Mouse (Mus musculus) adipocyte (in vitro differentiated cells): ENCODE data around the gene Adam19.
"Not testable (repeated sequence)": the region's sequence is repeated elsewhere in the genome, so short reads cannot be mapped to it uniquely, and the experiment has no call there.

Experiments used
- DNase-seq: peaks from one replicate; pipeline ENCODE4 v3.0.0-alpha.2; 2016; ENCODE audit warnings: low spot score

Gene Adam19

GRCm38 (mm10) chr11:46055896-46056769 is at the start of gene Adam19:
Gene Adam19 (plus strand): TSS chr11:46055992.
- DNase-seq = peak; percentile 20

- peak; percentile 86 for DNase-seq
These were observed 39.7 kb upstream of the Adam19 start for GRCm38 (mm10) chr11:46016061-46016460.

DNA sequence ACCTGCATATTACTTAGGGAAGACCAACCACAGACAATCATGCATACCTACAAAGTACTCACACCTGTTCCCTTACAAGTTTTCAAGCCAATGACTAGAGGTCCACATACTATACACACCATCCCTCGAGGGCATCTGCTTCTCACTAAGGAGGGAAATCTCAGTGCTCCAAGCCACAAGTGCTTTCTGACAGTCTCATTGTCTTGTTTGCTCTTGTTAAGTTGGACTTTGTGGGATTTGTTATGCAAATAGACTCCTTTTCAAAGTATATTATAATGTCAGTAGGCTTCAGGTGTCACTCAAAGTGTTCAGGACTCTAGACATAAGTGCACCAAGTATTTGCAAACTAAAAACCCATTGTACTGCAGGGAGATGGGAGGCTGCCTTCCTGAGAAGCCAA is 35.5 kb upstream of the Adam19 start:
- DNase-seq = no peak

GRCm38 (mm10) chr11:46021850-46022249 is 33.9 kb upstream of the Adam19 start:
- DNase-seq = no peak

- DNase-seq = no peak
These were observed 32.8 kb upstream of the Adam19 start for GRCm38 (mm10) chr11:46022983-46023382.

DNA sequence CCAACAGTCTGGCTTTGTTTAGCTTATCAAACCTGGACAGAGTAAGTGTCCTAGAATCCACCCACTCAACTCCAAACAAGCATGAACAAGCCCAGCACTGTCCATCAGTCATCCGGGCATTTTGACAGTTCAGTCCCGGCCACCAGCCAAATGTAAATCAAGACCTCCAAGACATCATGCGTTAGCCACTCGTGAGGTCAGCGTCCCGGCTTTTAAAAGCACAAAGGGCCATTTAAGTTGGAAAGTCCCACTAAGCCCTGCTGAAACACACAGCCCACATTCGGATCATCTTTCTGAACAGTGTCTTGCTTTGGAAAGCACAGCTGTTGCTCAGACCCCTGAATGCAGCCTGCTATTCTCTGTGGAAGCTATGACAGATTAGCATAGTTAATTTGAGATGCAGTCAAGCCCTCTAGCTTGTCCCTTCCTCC is 29.8 kb upstream of the Adam19 start:
- peak; percentile 65 for DNase-seq

- DNase-seq = peak; percentile 66
These were observed 27.6 kb upstream of the Adam19 start for GRCm38 (mm10) chr11:46027952-46028814.

GRCm38 (mm10) chr11:46029485-46029884 is 26.3 kb upstream of the Adam19 start:
- DNase-seq = no peak

DNA sequence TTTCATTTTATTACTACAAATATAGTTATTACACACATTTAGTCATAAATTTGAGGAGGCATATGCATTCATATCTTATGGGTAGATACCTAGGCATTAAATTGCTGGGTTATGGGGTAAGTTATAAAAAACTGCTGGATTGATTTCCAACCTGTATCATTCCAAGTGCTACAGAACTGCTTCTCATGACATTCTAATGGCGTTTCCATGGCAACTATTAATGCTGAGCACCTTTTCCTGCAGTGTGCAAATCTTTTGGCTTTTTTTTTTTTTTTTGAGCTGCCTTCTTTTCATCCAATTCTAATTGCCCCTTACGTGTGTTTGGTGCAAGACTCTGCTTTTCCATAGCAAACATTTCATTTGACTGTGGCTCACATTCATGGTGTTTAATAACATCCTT is 25.8 kb upstream of the Adam19 start:
- DNase-seq = no peak

DNA sequence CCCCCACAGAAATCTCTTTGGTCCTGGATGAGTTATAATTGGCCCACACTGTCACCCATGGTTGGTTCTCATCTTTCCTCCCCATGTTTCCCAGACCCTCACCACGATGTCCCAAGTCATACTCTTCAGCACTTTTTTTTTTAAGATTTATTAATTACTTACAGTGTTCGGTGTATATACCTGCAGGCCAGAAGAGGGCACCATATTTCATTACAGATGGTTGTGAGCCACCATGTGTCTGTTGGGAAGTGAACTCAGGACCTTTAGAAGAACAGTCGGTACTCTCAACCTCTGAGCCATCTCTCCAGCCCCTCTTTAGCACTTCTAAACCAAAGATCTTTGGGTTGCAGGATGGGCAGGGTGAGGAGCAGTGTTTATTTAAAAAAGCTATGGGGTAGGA is 24.3 kb upstream of the Adam19 start:
- peak; percentile 23 for DNase-seq

- no peak for DNase-seq
These were observed 22.8 kb upstream of the Adam19 start for GRCm38 (mm10) chr11:46032956-46033355.

- no peak for DNase-seq
These were observed 19.4 kb upstream of the Adam19 start for GRCm38 (mm10) chr11:46036374-46036773.

DNA sequence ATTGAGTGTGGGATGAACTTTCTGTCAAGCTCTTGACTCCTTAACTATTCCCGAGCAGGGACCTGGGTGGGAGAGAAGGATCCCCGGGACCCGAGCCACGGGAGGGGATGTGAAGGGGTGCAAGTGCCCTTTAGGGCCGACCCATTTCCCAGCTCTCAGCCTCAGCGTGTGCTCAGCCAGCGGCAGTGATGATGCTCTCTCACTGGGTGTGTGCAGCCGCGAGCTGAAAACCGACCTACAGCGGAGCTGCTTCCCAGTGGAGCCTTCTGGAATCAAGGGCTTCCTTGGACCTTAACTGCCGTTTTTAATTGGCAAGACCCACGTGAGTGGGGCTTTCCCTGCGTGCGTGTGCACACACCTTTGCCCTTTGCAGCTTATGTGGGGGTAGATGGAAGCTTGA is 16.9 kb upstream of the Adam19 start:
- DNase-seq = no peak

GRCm38 (mm10) chr11:46039335-46039734 is 16.5 kb upstream of the Adam19 start:
- DNase-seq = no peak

GRCm38 (mm10) chr11:46040841-46041556 is 14.8 kb upstream of the Adam19 start:
- DNase-seq = no peak

- no peak for DNase-seq
These were observed 14.1 kb upstream of the Adam19 start for GRCm38 (mm10) chr11:46041607-46042267.

DNA sequence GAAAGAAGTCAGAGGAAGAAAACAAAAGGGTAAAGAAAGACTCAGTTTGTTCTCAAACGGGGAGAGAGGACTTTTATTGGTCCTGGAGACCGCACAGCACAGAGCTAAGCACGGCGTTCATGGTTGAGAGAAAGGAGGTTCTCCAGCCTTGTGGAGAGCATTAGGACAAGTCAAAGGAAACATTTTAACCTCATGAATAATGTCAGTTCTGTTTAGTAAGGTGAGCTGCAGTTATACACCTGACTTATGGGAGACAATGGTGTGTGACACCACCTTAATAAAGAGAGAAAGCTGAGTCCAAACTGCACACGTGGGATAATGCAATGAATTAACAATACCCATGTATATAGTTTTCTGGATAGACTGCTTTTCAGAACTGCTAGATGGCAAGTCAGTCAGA is 11.0 kb upstream of the Adam19 start:
- DNase-seq = no peak

- no peak for DNase-seq
These were observed 8.5 kb upstream of the Adam19 start for GRCm38 (mm10) chr11:46047264-46047663.

GRCm38 (mm10) chr11:46052105-46052659 is 3.6 kb upstream of the Adam19 start, which contains the start of gene Gm12166:
Gene Gm12166 (minus strand): TSS chr11:46052321.
- DNase-seq = peak; percentile 67

DNA sequence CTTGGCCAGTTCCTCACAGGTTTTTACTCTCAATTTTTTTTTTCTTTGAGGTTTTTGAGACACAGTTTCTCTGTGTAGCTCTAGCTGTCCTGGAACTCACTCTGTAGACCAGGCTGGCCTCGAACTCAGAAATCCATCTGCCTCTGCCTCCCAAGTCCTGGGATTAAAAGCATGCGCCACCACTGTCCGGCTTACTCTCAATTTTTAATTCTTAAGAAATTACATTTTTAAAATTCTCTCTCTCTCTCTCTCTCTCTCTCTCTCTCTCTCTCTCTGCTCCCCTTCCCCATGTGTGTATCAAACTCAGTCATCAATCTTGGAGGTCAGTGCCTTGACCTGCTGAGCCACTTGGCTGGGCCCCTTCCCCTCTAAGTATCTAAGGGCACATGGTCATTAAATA is 2.3 kb upstream of the Adam19 start:
- not testable (repeated sequence) for DNase-seq

GRCm38 (mm10) chr11:46054311-46054710 is 1.5 kb upstream of the Adam19 start:
- DNase-seq = no peak
